Mouse (Mus musculus): ENCODE measurements around the gene Chuk. TPM values are rescaled to one million over a fixed set of nuclear protein-coding genes. Genes with fewer than 3 reads are reported as not detected.

Chuk gene
- 39.1 and 54.6 TPM in 2 replicates for polyA plus RNA-seq (2014; fragmentation: Nextera tagmentation; extraction: Ambion mirVana)

- H3K4me3 ChIP-seq (ENCODE audit: low read length): peak within 1 kb of the TSS; percentile 97
- peak; percentile 98 for ATAC-seq (ENCODE audit: low FRiP score, low TSS enrichment)
- H3K4me2 ChIP-seq (replicated peaks; ENCODE audit: low read depth, low read length): peak within 1 kb of the TSS; percentile 83
- H3K36me3 ChIP-seq (ENCODE audit: control insufficient read depth, insufficient read depth, low read length): peaks cover 22% of the 10 kb centered on the region
- no peaks in the 10 kb centered on the region for H3K27me3 ChIP-seq (ENCODE audit: control insufficient read depth, insufficient read depth, low read length)
- peak within 1 kb of the TSS; percentile 94 for H3K9ac ChIP-seq (ENCODE audit: low read depth, low read length)
- H3K27ac ChIP-seq (ENCODE audit: low read depth, low read length): peak within 1 kb of the TSS; percentile 42; the same call in 1 of the 2 replicates
- H3K9me3 ChIP-seq (ENCODE audit: control insufficient read depth, low read length): no peaks in the 10 kb centered on the region
- WGBS: 1% methylated on average over 65 of the region's 67 CpGs
- peaks cover 17% of the 10 kb centered on the region for H3K4me1 ChIP-seq (ENCODE audit: control insufficient read depth, insufficient read depth, low read length)
Observed at GRCm38 (mm10) chr19:44106831-44107660, at the start of gene Chuk. Gene Chuk, minus strand, starts transcription at chr19:44107480.

GRCm38 (mm10) chr19:44157005-44157404 lies 49.7 kb upstream of the Chuk start:
- H3K27me3 ChIP-seq (ENCODE audit: control insufficient read depth, insufficient read depth, low read length): no peaks in the 10 kb centered on the region; the same call in 1 of the 2 replicates
- H3K4me2 ChIP-seq (replicated peaks; ENCODE audit: low read depth, low read length): no peak overlapping the region
- H3K4me3 ChIP-seq (ENCODE audit: low read length): no peak overlapping the region
- no peak overlapping the region for H3K9ac ChIP-seq (ENCODE audit: low read depth, low read length)
- no peak overlapping the region for H3K27ac ChIP-seq (ENCODE audit: low read depth, low read length)
- WGBS: 94% methylated on average over 10 of the region's 10 CpGs
- ATAC-seq (ENCODE audit: low FRiP score, low TSS enrichment): no peak
- no peaks in the 10 kb centered on the region for H3K36me3 ChIP-seq (ENCODE audit: control insufficient read depth, insufficient read depth, low read length)
- no peaks in the 10 kb centered on the region for H3K9me3 ChIP-seq (ENCODE audit: control insufficient read depth, low read length)
- no peaks in the 10 kb centered on the region for H3K4me1 ChIP-seq (ENCODE audit: control insufficient read depth, insufficient read depth, low read length)

- 81% methylated on average over 5 of the region's 5 CpGs for WGBS
- H3K4me3 ChIP-seq (ENCODE audit: low read length): no peak overlapping the region
Observed at GRCm38 (mm10) chr19:44153781-44154180, 46.5 kb upstream of the Chuk start.

DNA sequence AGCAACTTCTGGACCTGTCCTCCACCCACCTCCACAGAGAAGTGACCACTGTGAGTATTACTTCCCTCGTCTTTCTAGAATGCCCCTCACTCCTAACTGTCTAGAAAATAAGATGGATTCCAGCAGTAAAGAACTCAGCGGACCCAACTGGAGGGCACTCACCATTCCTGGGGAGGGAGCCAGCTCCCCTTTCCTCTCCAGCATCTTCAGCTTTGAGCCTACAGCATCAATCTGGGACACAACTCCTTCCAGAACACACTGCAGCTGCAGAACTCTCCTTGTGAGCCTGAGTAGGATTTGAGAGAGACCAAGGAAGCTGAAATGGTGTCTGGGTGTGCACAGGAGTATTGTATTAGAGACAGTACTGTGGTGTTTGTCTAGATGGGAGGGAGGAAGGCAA lies 41.7 kb upstream of the Chuk start:
- Histone ChIP-seq H3K4me1 (ENCODE audit: control insufficient read depth, insufficient read depth, low read length) (peaks cover 8% of the 10 kb centered on the region), H3K27ac (ENCODE audit: low read depth, low read length) (no peak overlapping the region), H3K36me3 (ENCODE audit: control insufficient read depth, insufficient read depth, low read length) (no peaks in the 10 kb centered on the region; the same call in 1 of the 2 replicates), H3K27me3 (ENCODE audit: control insufficient read depth, insufficient read depth, low read length) (no peaks in the 10 kb centered on the region; the same call in 1 of the 2 replicates), H3K4me2 (replicated peaks; ENCODE audit: low read depth, low read length) (no peak overlapping the region), H3K9ac (ENCODE audit: low read depth, low read length) (no peak overlapping the region), H3K4me3 (ENCODE audit: low read length) (no peak overlapping the region), H3K9me3 (ENCODE audit: control insufficient read depth, low read length) (no peaks in the 10 kb centered on the region)
- 82% methylated on average over 2 of the region's 2 CpGs for WGBS
- no peak for ATAC-seq (ENCODE audit: low FRiP score, low TSS enrichment)

More at GRCm38 (mm10) chr19:44153781-44154180, 46.5 kb upstream of the Chuk start:
- Histone ChIP-seq H3K4me2 (replicated peaks; ENCODE audit: low read depth, low read length) (no peak overlapping the region), H3K27ac (ENCODE audit: low read depth, low read length) (no peak overlapping the region), H3K9me3 (ENCODE audit: control insufficient read depth, low read length) (no peaks in the 10 kb centered on the region), H3K9ac (ENCODE audit: low read depth, low read length) (no peak overlapping the region), H3K27me3 (ENCODE audit: control insufficient read depth, insufficient read depth, low read length) (no peaks in the 10 kb centered on the region; the same call in 1 of the 2 replicates), H3K4me1 (ENCODE audit: control insufficient read depth, insufficient read depth, low read length) (no peaks in the 10 kb centered on the region), H3K36me3 (ENCODE audit: control insufficient read depth, insufficient read depth, low read length) (no peaks in the 10 kb centered on the region)
- ATAC-seq (ENCODE audit: low FRiP score, low TSS enrichment): no peak

DNA sequence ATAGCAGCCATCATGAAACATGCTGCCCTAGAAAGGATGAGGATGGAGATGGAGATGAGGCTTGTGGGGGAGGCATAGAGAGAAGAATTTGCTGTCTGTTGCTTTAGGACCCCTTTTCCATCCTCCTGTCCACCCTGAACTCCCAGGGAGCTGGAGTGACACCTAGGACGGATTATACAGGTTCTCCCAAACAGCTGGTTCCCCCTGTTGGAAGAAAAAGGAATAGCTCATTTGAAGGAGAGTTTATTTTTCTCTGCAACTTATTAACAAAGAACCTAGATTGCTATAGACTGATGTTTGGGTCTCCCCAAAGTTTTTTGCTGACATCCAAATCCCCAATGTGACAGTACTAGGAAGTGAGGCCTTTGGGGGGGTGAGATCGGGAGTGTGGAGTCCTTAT lies 41.1 kb upstream of the Chuk start:
- 34% methylated on average over 2 of the region's 2 CpGs for WGBS
- no peak overlapping the region for H3K9ac ChIP-seq (ENCODE audit: low read depth, low read length)

GRCm38 (mm10) chr19:44146951-44147350 lies 39.7 kb upstream of the Chuk start:
- no peak overlapping the region for H3K4me3 ChIP-seq (ENCODE audit: low read length)
- H3K9me3 ChIP-seq (ENCODE audit: control insufficient read depth, low read length): no peaks in the 10 kb centered on the region
- no peak overlapping the region for H3K9ac ChIP-seq (ENCODE audit: low read depth, low read length)
- H3K36me3 ChIP-seq (ENCODE audit: control insufficient read depth, insufficient read depth, low read length): peaks cover 16% of the 10 kb centered on the region
- no peak overlapping the region for H3K27ac ChIP-seq (ENCODE audit: low read depth, low read length)
- H3K27me3 ChIP-seq (ENCODE audit: control insufficient read depth, insufficient read depth, low read length): no peaks in the 10 kb centered on the region; the same call in 1 of the 2 replicates
- ATAC-seq (ENCODE audit: low FRiP score, low TSS enrichment): no peak
- peaks cover 8% of the 10 kb centered on the region for H3K4me1 ChIP-seq (ENCODE audit: control insufficient read depth, insufficient read depth, low read length)
- no peak overlapping the region for H3K4me2 ChIP-seq (replicated peaks; ENCODE audit: low read depth, low read length)
- 95% methylated on average over 8 of the region's 8 CpGs for WGBS

More for the DNA sequence above, 41.1 kb upstream of the Chuk start:
- H3K36me3 ChIP-seq (ENCODE audit: control insufficient read depth, insufficient read depth, low read length): peaks cover 4% of the 10 kb centered on the region; the same call in 1 of the 2 replicates
- no peak overlapping the region for H3K4me3 ChIP-seq (ENCODE audit: low read length)
- peaks cover 8% of the 10 kb centered on the region for H3K4me1 ChIP-seq (ENCODE audit: control insufficient read depth, insufficient read depth, low read length)
- ATAC-seq (ENCODE audit: low FRiP score, low TSS enrichment): no peak
- H3K9me3 ChIP-seq (ENCODE audit: control insufficient read depth, low read length): no peaks in the 10 kb centered on the region
- no peak overlapping the region for H3K4me2 ChIP-seq (replicated peaks; ENCODE audit: low read depth, low read length)
- H3K27ac ChIP-seq (ENCODE audit: low read depth, low read length): no peak overlapping the region
- no peaks in the 10 kb centered on the region; the same call in 1 of the 2 replicates for H3K27me3 ChIP-seq (ENCODE audit: control insufficient read depth, insufficient read depth, low read length)

- H3K36me3 ChIP-seq (ENCODE audit: control insufficient read depth, insufficient read depth, low read length): peaks cover 20% of the 10 kb centered on the region
- 65% methylated on average over 9 of the region's 9 CpGs for WGBS
- peak overlapping the region; percentile 69; the same call in 1 of the 2 replicates for H3K9ac ChIP-seq (ENCODE audit: low read depth, low read length)
- H3K27ac ChIP-seq (ENCODE audit: low read depth, low read length): no peak overlapping the region
- H3K4me2 ChIP-seq (replicated peaks; ENCODE audit: low read depth, low read length): peak overlapping the region; percentile 75
- H3K9me3 ChIP-seq (ENCODE audit: control insufficient read depth, low read length): no peaks in the 10 kb centered on the region; the same call in 1 of the 2 replicates
- peak; percentile 48 for ATAC-seq (ENCODE audit: low FRiP score, low TSS enrichment)
- H3K4me3 ChIP-seq (ENCODE audit: low read length): peak overlapping the region; percentile 73
- H3K4me1 ChIP-seq (ENCODE audit: control insufficient read depth, insufficient read depth, low read length): peaks cover 8% of the 10 kb centered on the region
- H3K27me3 ChIP-seq (ENCODE audit: control insufficient read depth, insufficient read depth, low read length): no peaks in the 10 kb centered on the region; the same call in 1 of the 2 replicates
Observed at GRCm38 (mm10) chr19:44146568-44146879, 39.2 kb upstream of the Chuk start.

- Histone ChIP-seq H3K36me3 (ENCODE audit: control insufficient read depth, insufficient read depth, low read length) (peaks cover 26% of the 10 kb centered on the region), H3K9ac (ENCODE audit: low read depth, low read length) (peak within 1 kb of the TSS; percentile 69), H3K27ac (ENCODE audit: low read depth, low read length) (no peak within 1 kb of the TSS), H3K27me3 (ENCODE audit: control insufficient read depth, insufficient read depth, low read length) (no peaks in the 10 kb centered on the region; the same call in 1 of the 2 replicates), H3K4me1 (ENCODE audit: control insufficient read depth, insufficient read depth, low read length) (peaks cover 8% of the 10 kb centered on the region), H3K4me3 (ENCODE audit: low read length) (peak within 1 kb of the TSS; percentile 73), H3K4me2 (replicated peaks; ENCODE audit: low read depth, low read length) (peak within 1 kb of the TSS; percentile 75), H3K9me3 (ENCODE audit: control insufficient read depth, low read length) (no peaks in the 10 kb centered on the region; the same call in 1 of the 2 replicates)
- WGBS: 1% methylated on average over 46 of the region's 46 CpGs
- ATAC-seq (ENCODE audit: low FRiP score, low TSS enrichment): peak; percentile 89
Observed at GRCm38 (mm10) chr19:44145702-44146567, 38.7 kb upstream of the Chuk start, which contains the start of gene Bloc1s2. Gene Bloc1s2, minus strand, starts transcription at chr19:44146446.
